Mouse (Mus musculus): ENCODE results near the gene Hist1h2ag. TPM values are rescaled to one million over a fixed set of nuclear protein-coding genes. Genes with fewer than 3 reads are reported as not detected.

The Hist1h2ag gene
- 28.2 and 38.3 TPM in 2 replicates for polyA plus RNA-seq (2015; fragmentation: Nextera tagmentation; extraction: Ambion mirVana)

GRCm38 (mm10) chr13:22042568-22043502 is at the start of gene Hist1h2ag, which contains the start of gene Hist1h2bj:
Gene Hist1h2ag, minus strand, starts transcription at chr13:22042944.
Gene Hist1h2bj, plus strand, starts transcription at chr13:22043214.

GRCm38 (mm10) chr13:22084140-22084539 is 41.4 kb upstream of the Hist1h2ag start, which contains the start of gene Vmn1r188:
Gene Vmn1r188, plus strand, starts transcription at chr13:22084440.

GRCm38 (mm10) chr13:22041142-22041536 is 1.6 kb downstream of the Hist1h2ag start, which contains the start of gene Hist1h4i:
Gene Hist1h4i, minus strand, starts transcription at chr13:22041362.

GRCm38 (mm10) chr13:22035267-22036148 is 7.2 kb downstream of the Hist1h2ag start, which contains the start of the genes Hist1h2ah and Hist1h2bk:
Gene Hist1h2ah, minus strand, starts transcription at chr13:22035568.
Gene Hist1h2bk, plus strand, starts transcription at chr13:22035870.

GRCm38 (mm10) chr13:22009642-22010041 is 33.1 kb downstream of the Hist1h2ag start, which contains the start of gene Prss16:
Gene Prss16, minus strand, starts transcription at chr13:22009742.

Other genes starting within 250 kb of the Hist1h2ag start
- 43.0 and 51.7 TPM in 2 replicates for gene Hist1h2bq, start 232.7 kb downstream of the Hist1h2ag start, polyA plus RNA-seq (2015; fragmentation: Nextera tagmentation; extraction: Ambion mirVana)
- gene Hist1h2ao, start 232.5 kb downstream of the Hist1h2ag start, polyA plus RNA-seq (2015; fragmentation: Nextera tagmentation; extraction: Ambion mirVana), result not detected in 2 replicates
- not detected in 2 replicates for gene Hist1h4m, start 231.2 kb downstream of the Hist1h2ag start, polyA plus RNA-seq (2015; fragmentation: Nextera tagmentation; extraction: Ambion mirVana)
- gene Hist1h4n, start 210.7 kb downstream of the Hist1h2ag start, polyA plus RNA-seq (2015; fragmentation: Nextera tagmentation; extraction: Ambion mirVana), result 24.4 and 26.3 TPM in 2 replicates
- gene Hist1h2ap, start 209.4 kb downstream of the Hist1h2ag start, polyA plus RNA-seq (2015; fragmentation: Nextera tagmentation; extraction: Ambion mirVana), result 7,403 and 9,418 TPM in 2 replicates
- gene Hist1h2br, start 209.2 kb downstream of the Hist1h2ag start, polyA plus RNA-seq (2015; fragmentation: Nextera tagmentation; extraction: Ambion mirVana), result 45.1 and 54.8 TPM in 2 replicates
- 1.5 and 1.9 TPM in 2 replicates for gene Zfp184, start 97.8 kb downstream of the Hist1h2ag start, polyA plus RNA-seq (2015; fragmentation: Nextera tagmentation; extraction: Ambion mirVana)
- not detected in 2 replicates for gene Pom121l2, start 61.8 kb downstream of the Hist1h2ag start, polyA plus RNA-seq (2015; fragmentation: Nextera tagmentation; extraction: Ambion mirVana)
- gene Prss16, start 33.2 kb downstream of the Hist1h2ag start, polyA plus RNA-seq (2015; fragmentation: Nextera tagmentation; extraction: Ambion mirVana), result 1.4 and 2.5 TPM in 2 replicates
- 25.1 and 47.6 TPM in 2 replicates for gene Hist1h2ah, start 7.4 kb downstream of the Hist1h2ag start, polyA plus RNA-seq (2015; fragmentation: Nextera tagmentation; extraction: Ambion mirVana)
- 3.8 and 5.7 TPM in 2 replicates for gene Hist1h2bk, start 7.1 kb downstream of the Hist1h2ag start, polyA plus RNA-seq (2015; fragmentation: Nextera tagmentation; extraction: Ambion mirVana)
- 37.1 and 47.6 TPM in 2 replicates for gene Hist1h4i, start 1.6 kb downstream of the Hist1h2ag start, polyA plus RNA-seq (2015; fragmentation: Nextera tagmentation; extraction: Ambion mirVana)
- 13.1 and 14.6 TPM in 2 replicates for gene Hist1h2bj, start 270 bp upstream of the Hist1h2ag start, polyA plus RNA-seq (2015; fragmentation: Nextera tagmentation; extraction: Ambion mirVana)
- gene Vmn1r188, start 41.5 kb upstream of the Hist1h2ag start, polyA plus RNA-seq (2015; fragmentation: Nextera tagmentation; extraction: Ambion mirVana), result not detected in 2 replicates
- not detected in 2 replicates for gene Vmn1r189, start 62.9 kb upstream of the Hist1h2ag start, polyA plus RNA-seq (2015; fragmentation: Nextera tagmentation; extraction: Ambion mirVana)
- not detected in 2 replicates for gene Vmn1r191, start 141.0 kb upstream of the Hist1h2ag start, polyA plus RNA-seq (2015; fragmentation: Nextera tagmentation; extraction: Ambion mirVana)
- not detected in 2 replicates for gene Vmn1r192, start 148.2 kb upstream of the Hist1h2ag start, polyA plus RNA-seq (2015; fragmentation: Nextera tagmentation; extraction: Ambion mirVana)
- not detected in 2 replicates for gene Vmn1r193, start 180.2 kb upstream of the Hist1h2ag start, polyA plus RNA-seq (2015; fragmentation: Nextera tagmentation; extraction: Ambion mirVana)
- not detected in 2 replicates for gene Vmn1r194, start 201.3 kb upstream of the Hist1h2ag start, polyA plus RNA-seq (2015; fragmentation: Nextera tagmentation; extraction: Ambion mirVana)
- not detected in 2 replicates for gene Vmn1r195, start 227.6 kb upstream of the Hist1h2ag start, polyA plus RNA-seq (2015; fragmentation: Nextera tagmentation; extraction: Ambion mirVana)
- gene Vmn1r196, start 247.0 kb upstream of the Hist1h2ag start, polyA plus RNA-seq (2015; fragmentation: Nextera tagmentation; extraction: Ambion mirVana), result not detected in 2 replicates

All from spleen, postnatal 0 days (tissue).